Mouse (Mus musculus): ENCODE results near the gene Aqp2. TPM values are rescaled to one million over a fixed set of nuclear protein-coding genes. Genes with fewer than 3 reads are reported as not detected.

Aqp2 gene
- polyA plus RNA-seq, 1 experiment, result 0.47 TPM

- Histone ChIP-seq H3K36me3 (ENCODE audit: control insufficient read depth, insufficient read depth, low read length) (no peaks in the 10 kb centered on the region), H3K4me3 (ENCODE audit: control insufficient read depth, insufficient read depth, low read length) (no peak overlapping the region), H3K4me1 (replicated peaks; ENCODE audit: control insufficient read depth, insufficient read depth, low read length) (no peaks in the 10 kb centered on the region), H3K27me3 (ENCODE audit: control insufficient read depth, insufficient read depth, low read length) (no peaks in the 10 kb centered on the region), H3K27ac (ENCODE audit: control insufficient read depth, insufficient read depth, low read length) (no peak overlapping the region)
- DNase-seq, result no peak
- 90% methylated on average over 11 of the region's 11 CpGs for WGBS
- TF ChIP-seq CTCF (IDR thresholded peaks at IDR 0.05; ENCODE audit: borderline replicate concordance, control insufficient read depth, extremely low read depth, insufficient read depth, low read length, poor library complexity) (no peak), POLR2A (IDR thresholded peaks at IDR 0.05; ENCODE audit: control insufficient read depth, extremely low read depth, insufficient read depth, low read length, poor library complexity) (no peak)
These were observed 32.3 kb upstream of the Aqp2 start for GRCm38 (mm10) chr15:99546596-99546995.

GRCm38 (mm10) chr15:99547732-99548131 lies 31.1 kb upstream of the Aqp2 start:
- H3K36me3 ChIP-seq (ENCODE audit: control insufficient read depth, insufficient read depth, low read length), result no peaks in the 10 kb centered on the region
- DNase-seq, result no peak
- H3K27ac ChIP-seq (ENCODE audit: control insufficient read depth, insufficient read depth, low read length), result no peak overlapping the region
- WGBS, result 70% methylated on average over 6 of the region's 6 CpGs
- H3K4me3 ChIP-seq (ENCODE audit: control insufficient read depth, insufficient read depth, low read length), result no peak overlapping the region
- no peaks in the 10 kb centered on the region for H3K4me1 ChIP-seq (replicated peaks; ENCODE audit: control insufficient read depth, insufficient read depth, low read length)
- no peaks in the 10 kb centered on the region for H3K27me3 ChIP-seq (ENCODE audit: control insufficient read depth, insufficient read depth, low read length)
- no peak for TF ChIP-seq CTCF (IDR thresholded peaks at IDR 0.05; ENCODE audit: borderline replicate concordance, control insufficient read depth, extremely low read depth, insufficient read depth, low read length, poor library complexity)
- no peak for TF ChIP-seq POLR2A (IDR thresholded peaks at IDR 0.05; ENCODE audit: control insufficient read depth, extremely low read depth, insufficient read depth, low read length, poor library complexity)

- no peaks in the 10 kb centered on the region for H3K36me3 ChIP-seq (ENCODE audit: control insufficient read depth, insufficient read depth, low read length)
- DNase-seq, result no peak
- no peak overlapping the region for H3K27ac ChIP-seq (ENCODE audit: control insufficient read depth, insufficient read depth, low read length)
- H3K4me3 ChIP-seq (ENCODE audit: control insufficient read depth, insufficient read depth, low read length), result no peak overlapping the region
- no peaks in the 10 kb centered on the region for H3K4me1 ChIP-seq (replicated peaks; ENCODE audit: control insufficient read depth, insufficient read depth, low read length)
- no peak for TF ChIP-seq CTCF (IDR thresholded peaks at IDR 0.05; ENCODE audit: borderline replicate concordance, control insufficient read depth, extremely low read depth, insufficient read depth, low read length, poor library complexity)
- TF ChIP-seq POLR2A (IDR thresholded peaks at IDR 0.05; ENCODE audit: control insufficient read depth, extremely low read depth, insufficient read depth, low read length, poor library complexity), result no peak
- no peaks in the 10 kb centered on the region for H3K27me3 ChIP-seq (ENCODE audit: control insufficient read depth, insufficient read depth, low read length)
- whole genome bisulfite sequencing, result 60% methylated on average over 2 of the region's 2 CpGs
These were observed 29.0 kb upstream of the Aqp2 start for GRCm38 (mm10) chr15:99549901-99550300.

GRCm38 (mm10) chr15:99553767-99554166 lies 25.1 kb upstream of the Aqp2 start:
- DNase-seq, result no peak
- H3K27ac ChIP-seq (ENCODE audit: control insufficient read depth, insufficient read depth, low read length), result no peak overlapping the region
- H3K36me3 ChIP-seq (ENCODE audit: control insufficient read depth, insufficient read depth, low read length), result no peaks in the 10 kb centered on the region
- H3K4me3 ChIP-seq (ENCODE audit: control insufficient read depth, insufficient read depth, low read length), result no peak overlapping the region
- H3K4me1 ChIP-seq (replicated peaks; ENCODE audit: control insufficient read depth, insufficient read depth, low read length), result no peaks in the 10 kb centered on the region
- TF ChIP-seq POLR2A (IDR thresholded peaks at IDR 0.05; ENCODE audit: control insufficient read depth, extremely low read depth, insufficient read depth, low read length, poor library complexity) (no peak), CTCF (IDR thresholded peaks at IDR 0.05; ENCODE audit: borderline replicate concordance, control insufficient read depth, extremely low read depth, insufficient read depth, low read length, poor library complexity) (no peak)
- H3K27me3 ChIP-seq (ENCODE audit: control insufficient read depth, insufficient read depth, low read length), result no peaks in the 10 kb centered on the region
- 84% methylated on average over 6 of the region's 6 CpGs for WGBS

GRCm38 (mm10) chr15:99558947-99559346 lies 19.9 kb upstream of the Aqp2 start:
- Histone ChIP-seq H3K27me3 (ENCODE audit: control insufficient read depth, insufficient read depth, low read length) (no peaks in the 10 kb centered on the region), H3K4me3 (ENCODE audit: control insufficient read depth, insufficient read depth, low read length) (no peak overlapping the region), H3K4me1 (replicated peaks; ENCODE audit: control insufficient read depth, insufficient read depth, low read length) (no peaks in the 10 kb centered on the region), H3K27ac (ENCODE audit: control insufficient read depth, insufficient read depth, low read length) (no peak overlapping the region), H3K36me3 (ENCODE audit: control insufficient read depth, insufficient read depth, low read length) (no peaks in the 10 kb centered on the region)
- WGBS, result 91% methylated on average over 1 of the region's 1 CpGs
- TF ChIP-seq CTCF (IDR thresholded peaks at IDR 0.05; ENCODE audit: borderline replicate concordance, control insufficient read depth, extremely low read depth, insufficient read depth, low read length, poor library complexity), result no peak
- no peak for TF ChIP-seq POLR2A (IDR thresholded peaks at IDR 0.05; ENCODE audit: control insufficient read depth, extremely low read depth, insufficient read depth, low read length, poor library complexity)
- no peak for DNase-seq

GRCm38 (mm10) chr15:99560246-99560645 lies 18.6 kb upstream of the Aqp2 start:
- Histone ChIP-seq H3K27ac (ENCODE audit: control insufficient read depth, insufficient read depth, low read length) (no peak overlapping the region), H3K4me3 (ENCODE audit: control insufficient read depth, insufficient read depth, low read length) (no peak overlapping the region), H3K4me1 (replicated peaks; ENCODE audit: control insufficient read depth, insufficient read depth, low read length) (no peaks in the 10 kb centered on the region), H3K27me3 (ENCODE audit: control insufficient read depth, insufficient read depth, low read length) (no peaks in the 10 kb centered on the region), H3K36me3 (ENCODE audit: control insufficient read depth, insufficient read depth, low read length) (no peaks in the 10 kb centered on the region)
- WGBS, result 87% methylated on average over 10 of the region's 10 CpGs
- no peak for DNase-seq
- TF ChIP-seq CTCF (IDR thresholded peaks at IDR 0.05; ENCODE audit: borderline replicate concordance, control insufficient read depth, extremely low read depth, insufficient read depth, low read length, poor library complexity) (no peak), POLR2A (IDR thresholded peaks at IDR 0.05; ENCODE audit: control insufficient read depth, extremely low read depth, insufficient read depth, low read length, poor library complexity) (no peak)

- WGBS, result 79% methylated on average over 4 of the region's 4 CpGs
- H3K36me3 ChIP-seq (ENCODE audit: control insufficient read depth, insufficient read depth, low read length), result no peaks in the 10 kb centered on the region
- H3K4me1 ChIP-seq (replicated peaks; ENCODE audit: control insufficient read depth, insufficient read depth, low read length), result no peaks in the 10 kb centered on the region
- TF ChIP-seq CTCF (IDR thresholded peaks at IDR 0.05; ENCODE audit: borderline replicate concordance, control insufficient read depth, extremely low read depth, insufficient read depth, low read length, poor library complexity), result no peak
- no peak for TF ChIP-seq POLR2A (IDR thresholded peaks at IDR 0.05; ENCODE audit: control insufficient read depth, extremely low read depth, insufficient read depth, low read length, poor library complexity)
- H3K27ac ChIP-seq (ENCODE audit: control insufficient read depth, insufficient read depth, low read length), result no peak overlapping the region
- DNase-seq, result no peak
- no peaks in the 10 kb centered on the region for H3K27me3 ChIP-seq (ENCODE audit: control insufficient read depth, insufficient read depth, low read length)
- H3K4me3 ChIP-seq (ENCODE audit: control insufficient read depth, insufficient read depth, low read length), result no peak overlapping the region
These were observed 11.5 kb upstream of the Aqp2 start for GRCm38 (mm10) chr15:99567371-99567770.
